Mouse (Mus musculus) liver, embryonic 14.5 days (tissue): ENCODE results near the gene Cdca3.

ENCODE experiments used
- CTCF ChIP-seq: IDR thresholded peaks from 2 replicates; pipeline ENCODE4 v1.5.1; 2016; ENCODE audit warnings: antibody characterized with exemption, low read depth, control low read depth
- EP300 ChIP-seq: IDR thresholded peaks from 2 replicates; pipeline ENCODE4 v1.6.1; 2016; ENCODE audit warnings: antibody characterized with exemption, low read depth

GRCm38 (mm10) chr6:124857840-124858530 is 28.6 kb downstream of the Cdca3 start:
- no peak for TF ChIP-seq CTCF
- no peak for TF ChIP-seq EP300
